Mouse (Mus musculus) kidney, adult 10 weeks (tissue): ENCODE results near the gene Mup19. TPM values are rescaled to one million over a fixed set of nuclear protein-coding genes. Genes with fewer than 3 reads are reported as not detected.

Source experiments
- polyA plus RNA-seq: library from polyadenylated mRNA; stranded (reverse); fragments of 350-450 nt; fragmentation: Illumina TruSeq; extraction: RNeasy Lipid Tissue Mini Kit (QIAGEN cat#74804); gene quantifications from one replicate; pipeline ENCODE4 v1.2.3, GENCODE M21; 2014; ENCODE audit warnings: low read depth, low replicate concordance

Gene Mup19
- 0.69 TPM for polyA plus RNA-seq

GRCm38 (mm10) chr4:61782169-61782568 is at the start of gene Mup19:
Gene Mup19 (minus strand): TSS chr4:61782269.

Other genes with a start within 250 kb of the Mup19 start
- not detected for gene Mup17, start 186.4 kb downstream of the Mup19 start, polyA plus RNA-seq
- gene Mup18, start 108.1 kb downstream of the Mup19 start, polyA plus RNA-seq = not detected
- not detected for gene Mup5, start 53.0 kb upstream of the Mup19 start, polyA plus RNA-seq